Mouse (Mus musculus): ENCODE data around the gene Eepd1. TPM values are rescaled to one million over a fixed set of nuclear protein-coding genes. Genes with fewer than 3 reads are reported as not detected.

The Eepd1 gene
- polyA plus RNA-seq, 1 experiment from 2014 or later = 16.8 TPM

- Histone ChIP-seq H3K4me2 (replicated peaks; ENCODE audit: low read depth) (no peak overlapping the region), H3K9me3 (ENCODE audit: control insufficient read depth, low read length) (no peaks in the 10 kb centered on the region), H3K9ac (ENCODE audit: low read length) (no peak overlapping the region), H3K27ac (replicated peaks) (no peak overlapping the region), H3K4me1 (replicated peaks; ENCODE audit: control insufficient read depth, insufficient read depth) (no peaks in the 10 kb centered on the region), H3K36me3 (ENCODE audit: control insufficient read depth, insufficient read depth, low read length) (no peaks in the 10 kb centered on the region), H3K27me3 (ENCODE audit: control insufficient read depth, insufficient read depth, low read length) (no peaks in the 10 kb centered on the region), H3K4me3 (ENCODE audit: low read depth, low read length) (no peak overlapping the region)
- WGBS = 86% methylated on average over 4 of the region's 4 CpGs
- DNase-seq (ENCODE audit: low spot score) (no peak), ATAC-seq (ENCODE audit: low FRiP score, low TSS enrichment) (no peak)
- no peak for TF ChIP-seq EP300 (optimal IDR thresholded peaks at IDR 0.05)
- no peak for TF ChIP-seq CTCF (IDR thresholded peaks at IDR 0.05; ENCODE audit: low read depth)
Observed at GRCm38 (mm10) chr9:25574186-25574585, 92.8 kb downstream of the Eepd1 start.

- Histone ChIP-seq H3K4me1 (replicated peaks; ENCODE audit: control insufficient read depth, insufficient read depth) (no peaks in the 10 kb centered on the region), H3K9ac (ENCODE audit: low read length) (no peak overlapping the region), H3K27me3 (ENCODE audit: control insufficient read depth, insufficient read depth, low read length) (no peaks in the 10 kb centered on the region), H3K4me2 (replicated peaks; ENCODE audit: low read depth) (no peak overlapping the region), H3K4me3 (ENCODE audit: low read depth, low read length) (no peak overlapping the region), H3K27ac (replicated peaks) (no peak overlapping the region), H3K36me3 (ENCODE audit: control insufficient read depth, insufficient read depth, low read length) (no peaks in the 10 kb centered on the region), H3K9me3 (ENCODE audit: control insufficient read depth, low read length) (no peaks in the 10 kb centered on the region)
- 58% methylated on average over 7 of the region's 7 CpGs for WGBS
- TF ChIP-seq CTCF (IDR thresholded peaks at IDR 0.05; ENCODE audit: low read depth) = no peak
- TF ChIP-seq EP300 (optimal IDR thresholded peaks at IDR 0.05) = no peak
- peak; percentile 31 for DNase-seq (ENCODE audit: low spot score)
- peak; percentile 80 for ATAC-seq (ENCODE audit: low FRiP score, low TSS enrichment)
Observed at GRCm38 (mm10) chr9:25578674-25579596, 97.6 kb downstream of the Eepd1 start.

GRCm38 (mm10) chr9:25583621-25584020 is 102.3 kb downstream of the Eepd1 start:
- DNase-seq (ENCODE audit: low spot score) (no peak), ATAC-seq (ENCODE audit: low FRiP score, low TSS enrichment) (no peak)
- Histone ChIP-seq H3K4me1 (replicated peaks; ENCODE audit: control insufficient read depth, insufficient read depth) (no peaks in the 10 kb centered on the region), H3K4me2 (replicated peaks; ENCODE audit: low read depth) (no peak overlapping the region), H3K27me3 (ENCODE audit: control insufficient read depth, insufficient read depth, low read length) (no peaks in the 10 kb centered on the region), H3K9me3 (ENCODE audit: control insufficient read depth, low read length) (no peaks in the 10 kb centered on the region), H3K27ac (replicated peaks) (no peak overlapping the region), H3K9ac (ENCODE audit: low read length) (no peak overlapping the region), H3K4me3 (ENCODE audit: low read depth, low read length) (no peak overlapping the region), H3K36me3 (ENCODE audit: control insufficient read depth, insufficient read depth, low read length) (no peaks in the 10 kb centered on the region)
- WGBS = 86% methylated on average over 2 of the region's 2 CpGs
- no peak for TF ChIP-seq CTCF (IDR thresholded peaks at IDR 0.05; ENCODE audit: low read depth)
- TF ChIP-seq EP300 (optimal IDR thresholded peaks at IDR 0.05) = no peak

- H3K4me3 ChIP-seq (ENCODE audit: low read depth, low read length) = no peak overlapping the region
- no peaks in the 10 kb centered on the region for H3K9me3 ChIP-seq (ENCODE audit: control insufficient read depth, low read length)
- WGBS = 54% methylated on average over 1 of the region's 1 CpGs
- no peaks in the 10 kb centered on the region for H3K4me1 ChIP-seq (replicated peaks; ENCODE audit: control insufficient read depth, insufficient read depth)
- DNase-seq (ENCODE audit: low spot score) (no peak), ATAC-seq (ENCODE audit: low FRiP score, low TSS enrichment) (no peak)
- H3K27me3 ChIP-seq (ENCODE audit: control insufficient read depth, insufficient read depth, low read length) = no peaks in the 10 kb centered on the region
- H3K4me2 ChIP-seq (replicated peaks; ENCODE audit: low read depth) = no peak overlapping the region
- TF ChIP-seq EP300 (optimal IDR thresholded peaks at IDR 0.05) (no peak), CTCF (IDR thresholded peaks at IDR 0.05; ENCODE audit: low read depth) (no peak)
- no peak overlapping the region for H3K9ac ChIP-seq (ENCODE audit: low read length)
- no peaks in the 10 kb centered on the region for H3K36me3 ChIP-seq (ENCODE audit: control insufficient read depth, insufficient read depth, low read length)
- no peak overlapping the region for H3K27ac ChIP-seq (replicated peaks)
Observed at GRCm38 (mm10) chr9:25585614-25586013, 104.3 kb downstream of the Eepd1 start.

GRCm38 (mm10) chr9:25588581-25588980 is 107.2 kb downstream of the Eepd1 start:
- ATAC-seq (ENCODE audit: low FRiP score, low TSS enrichment) = no peak
- H3K4me1 ChIP-seq (replicated peaks; ENCODE audit: control insufficient read depth, insufficient read depth) = no peaks in the 10 kb centered on the region
- no peak overlapping the region for H3K4me3 ChIP-seq (ENCODE audit: low read depth, low read length)
- no peaks in the 10 kb centered on the region for H3K9me3 ChIP-seq (ENCODE audit: control insufficient read depth, low read length)
- no peak overlapping the region for H3K27ac ChIP-seq (replicated peaks)
- no peaks in the 10 kb centered on the region for H3K36me3 ChIP-seq (ENCODE audit: control insufficient read depth, insufficient read depth, low read length)
- TF ChIP-seq CTCF (IDR thresholded peaks at IDR 0.05; ENCODE audit: low read depth) (no peak), EP300 (optimal IDR thresholded peaks at IDR 0.05) (no peak)
- WGBS = 65% methylated on average over 2 of the region's 2 CpGs
- H3K4me2 ChIP-seq (replicated peaks; ENCODE audit: low read depth) = no peak overlapping the region
- no peak for DNase-seq (ENCODE audit: low spot score)
- no peaks in the 10 kb centered on the region for H3K27me3 ChIP-seq (ENCODE audit: control insufficient read depth, insufficient read depth, low read length)
- H3K9ac ChIP-seq (ENCODE audit: low read length) = no peak overlapping the region

- H3K9me3 ChIP-seq (ENCODE audit: control insufficient read depth, low read length) = no peaks in the 10 kb centered on the region
- no peak overlapping the region for H3K4me3 ChIP-seq (ENCODE audit: low read depth, low read length)
- no peak overlapping the region for H3K9ac ChIP-seq (ENCODE audit: low read length)
- TF ChIP-seq CTCF (IDR thresholded peaks at IDR 0.05; ENCODE audit: low read depth) = no peak
- no peak for TF ChIP-seq EP300 (optimal IDR thresholded peaks at IDR 0.05)
- no peak overlapping the region for H3K4me2 ChIP-seq (replicated peaks; ENCODE audit: low read depth)
- H3K27ac ChIP-seq (replicated peaks) = no peak overlapping the region
- 0 out of 2 replicates have a peak, but pooled peaks cover under 1% of the 10 kb centered on the region for H3K36me3 ChIP-seq (ENCODE audit: control insufficient read depth, insufficient read depth, low read length)
- ATAC-seq (ENCODE audit: low FRiP score, low TSS enrichment) (peak; percentile 74), DNase-seq (ENCODE audit: low spot score) (peak; percentile 43)
- 26% methylated on average over 4 of the region's 4 CpGs for WGBS
- H3K4me1 ChIP-seq (replicated peaks; ENCODE audit: control insufficient read depth, insufficient read depth) = no peaks in the 10 kb centered on the region
- no peaks in the 10 kb centered on the region for H3K27me3 ChIP-seq (ENCODE audit: control insufficient read depth, insufficient read depth, low read length)
Observed at GRCm38 (mm10) chr9:25590740-25591139, 109.4 kb downstream of the Eepd1 start.

All from stomach, postnatal 0 days (tissue).